Mouse (Mus musculus): ENCODE measurements at regions not wholly inside any gene's neighbourhood (a gene's known extent, or its start where the extent isn't known, plus 50 kb on each side); places are given as distances from the start of the nearest gene placed in this dataset.

- intact Hi-C loops (cut with DNase I): loop anchor here (10.0 kb wide), 1 partner anchor 303 kb away; no protein-coding TSS in a partner anchor
These were observed 171.4 kb downstream of the Ttc8 start for GRCm38 (mm10) chr12:99091770-99092169.

GRCm38 (mm10) chr12:99093151-99093550 is 172.8 kb downstream of the Ttc8 start:
- intact Hi-C loops (cut with DNase I): loop anchor here (10.0 kb wide), 1 partner anchor 302 kb away; no protein-coding TSS in a partner anchor
- no peak for DNase-seq (ENCODE audit: extremely low spot score in 1 of 2, low spot score in 2 of 2)

More at GRCm38 (mm10) chr12:99091770-99092169, 171.4 kb downstream of the Ttc8 start:
- DNase-seq (ENCODE audit: extremely low spot score in 1 of 2, low spot score in 2 of 2): no peak

- intact Hi-C loops (cut with DNase I): loop anchor here (10.0 kb wide), 1 partner anchor 301 kb away; no protein-coding TSS in a partner anchor
- no peak for DNase-seq (ENCODE audit: extremely low spot score in 1 of 2, low spot score in 2 of 2)
These were observed 173.6 kb downstream of the Ttc8 start for GRCm38 (mm10) chr12:99093989-99094388.

- intact Hi-C loops (cut with DNase I): loop anchor here (5.0 to 10.0 kb wide), 2 partner anchors 298 to 740 kb away; no protein-coding TSS in a partner anchor
- DNase-seq (ENCODE audit: extremely low spot score in 1 of 2, low spot score in 2 of 2): peak; percentile 86
These were observed 176.7 kb downstream of the Ttc8 start for GRCm38 (mm10) chr12:99096930-99097617.

- intact Hi-C loops (cut with DNase I): loop anchor here (5.0 to 10.0 kb wide), 2 partner anchors 297 to 740 kb away; no protein-coding TSS in a partner anchor
- peak in 1 of 2 experiments; percentile 31 for DNase-seq (ENCODE audit: extremely low spot score in 1 of 2, low spot score in 2 of 2)
These were observed 177.3 kb downstream of the Ttc8 start for GRCm38 (mm10) chr12:99097618-99098066.

GRCm38 (mm10) chr12:99099881-99100280 is 179.5 kb downstream of the Ttc8 start:
- intact Hi-C loops (cut with DNase I): loop anchor here (5.0 to 10.0 kb wide), 2 partner anchors 295 to 737 kb away; no protein-coding TSS in a partner anchor
- DNase-seq (ENCODE audit: extremely low spot score in 1 of 2, low spot score in 2 of 2): no peak

GRCm38 (mm10) chr12:99108616-99109015 is 188.2 kb downstream of the Ttc8 start:
- intact Hi-C loops (cut with DNase I): no loop called here
- DNase-seq (ENCODE audit: extremely low spot score in 1 of 2, low spot score in 2 of 2): no peak

- intact Hi-C loops (cut with DNase I): no loop called here
- DNase-seq (ENCODE audit: extremely low spot score in 1 of 2, low spot score in 2 of 2): no peak
These were observed 193.4 kb downstream of the Ttc8 start for GRCm38 (mm10) chr12:99113781-99114180.

- intact Hi-C loops (cut with DNase I): no loop called here
- no peak for DNase-seq (ENCODE audit: extremely low spot score in 1 of 2, low spot score in 2 of 2)
These were observed 196.1 kb downstream of the Ttc8 start for GRCm38 (mm10) chr12:99116491-99116890.

GRCm38 (mm10) chr12:99118381-99119115 is 198.2 kb downstream of the Ttc8 start:
- intact Hi-C loops (cut with DNase I): no loop called here

GRCm38 (mm10) chr12:99119966-99120365 is 199.6 kb downstream of the Ttc8 start:
- no peak for DNase-seq (ENCODE audit: extremely low spot score in 1 of 2, low spot score in 2 of 2)
- intact Hi-C loops (cut with DNase I): no loop called here

More at GRCm38 (mm10) chr12:99118381-99119115, 198.2 kb downstream of the Ttc8 start:
- no peak for DNase-seq (ENCODE audit: extremely low spot score in 1 of 2, low spot score in 2 of 2)

- intact Hi-C loops (cut with DNase I): no loop called here
- DNase-seq (ENCODE audit: extremely low spot score in 1 of 2, low spot score in 2 of 2): peak; percentile 29 to 42
These were observed 203.5 kb downstream of the Ttc8 start for GRCm38 (mm10) chr12:99123611-99124495.

- DNase-seq (ENCODE audit: extremely low spot score in 1 of 2, low spot score in 2 of 2): no peak
- intact Hi-C loops (cut with DNase I): no loop called here
These were observed 205.8 kb downstream of the Ttc8 start for GRCm38 (mm10) chr12:99126129-99126528.
